Mouse (Mus musculus) inflammation-experienced regulatory T-cells, adult 6 months (primary cell): ENCODE results near the gene Faf1. TPM values are rescaled to one million over a fixed set of nuclear protein-coding genes. Genes with fewer than 3 reads are reported as not detected.

Experiments
- ATAC-seq: one replicate; pipeline ENCODE4 v1.8.0; 2017
- polyA plus RNA-seq, 3 experiments: library from polyadenylated mRNA; unstranded; fragments of 100-300 nt; shearing (Covaris generic); gene quantifications; one replicate each; pipeline ENCODE4 v1.2.1; 2017

Faf1 gene
- polyA plus RNA-seq, 3 experiments from 2014 or later: 3.1 to 5.0 (median 4.8) TPM

- ATAC-seq: no peak
These were observed 260.2 kb downstream of the Faf1 start for GRCm38 (mm10) chr4:109936557-109936956.

GRCm38 (mm10) chr4:109939291-109939690, 262.9 kb downstream of the Faf1 start:
- ATAC-seq: no peak

DNA sequence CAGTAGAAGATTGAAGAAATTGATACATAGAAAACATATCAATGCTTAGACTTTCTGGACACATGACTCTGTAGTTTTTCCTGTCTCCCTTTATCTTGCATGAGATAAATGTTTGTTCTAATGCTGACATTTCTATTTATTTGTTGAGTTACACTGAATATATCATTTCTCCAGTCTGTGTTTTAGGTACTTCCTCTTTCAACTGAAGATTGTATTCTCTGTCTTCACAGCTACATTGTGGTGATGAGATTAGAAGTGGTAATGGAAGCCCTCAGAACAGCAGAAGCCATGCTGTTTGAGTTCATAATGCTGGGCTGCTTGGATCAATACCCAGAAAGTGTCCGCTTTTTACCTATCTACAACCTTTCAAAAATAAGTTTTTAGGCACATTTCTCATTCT, 269.2 kb downstream of the Faf1 start:
- ATAC-seq: no peak

DNA sequence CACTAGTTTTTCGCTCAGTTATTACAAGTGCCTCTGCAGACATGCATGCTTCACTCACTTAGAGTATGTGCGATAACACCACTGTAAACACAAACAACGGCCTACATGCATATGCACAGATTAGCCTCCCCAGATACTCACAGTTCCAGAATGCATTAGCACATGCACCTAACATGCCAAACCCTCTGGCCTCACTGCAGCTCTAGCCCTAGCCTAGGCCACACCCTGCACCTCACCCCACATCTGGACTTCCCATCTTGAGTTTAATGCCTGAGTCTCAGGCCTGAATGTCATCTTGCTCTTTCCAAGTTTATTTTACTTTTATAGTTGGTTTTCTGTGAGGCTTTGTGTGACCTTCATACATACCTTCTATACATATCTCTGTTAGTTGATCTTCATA, 272.9 kb downstream of the Faf1 start:
- no peak for ATAC-seq

GRCm38 (mm10) chr4:109953509-109953908, 277.1 kb downstream of the Faf1 start:
- ATAC-seq: no peak

DNA sequence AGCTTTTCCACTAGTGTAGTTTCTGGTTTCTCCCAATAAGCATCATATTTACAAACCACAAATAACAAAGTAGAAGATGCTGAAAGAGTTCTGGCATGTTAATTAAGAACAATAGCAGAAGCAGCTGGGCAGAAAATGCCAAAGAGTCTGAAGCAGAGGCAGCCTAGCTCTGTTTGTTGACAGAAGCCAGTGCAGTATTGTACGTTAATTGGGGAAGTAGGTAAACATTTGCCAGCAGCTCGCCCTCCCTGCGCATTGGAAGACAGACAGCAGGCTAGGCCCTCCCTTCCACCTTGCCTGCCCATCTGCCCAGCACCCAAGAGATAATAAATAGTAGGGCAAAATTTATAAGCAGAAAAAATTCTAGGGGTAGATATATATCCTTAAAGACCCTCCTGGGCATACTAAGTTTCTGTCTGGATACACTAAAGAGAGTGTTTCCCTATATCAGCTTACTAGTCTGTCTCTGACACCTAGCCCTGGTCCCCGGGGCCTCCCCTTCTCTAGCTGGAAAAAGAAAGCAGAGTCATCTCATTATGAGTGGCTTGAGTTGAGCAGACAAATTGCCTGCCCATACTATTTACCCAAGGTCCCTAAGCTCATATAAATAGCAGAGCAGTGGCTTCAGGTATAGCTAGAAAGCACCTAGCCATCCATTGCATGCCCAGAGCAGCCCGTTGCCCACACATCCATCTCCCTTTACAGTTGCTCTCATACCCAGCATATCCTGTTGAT, 284.0 kb downstream of the Faf1 start:
- no peak for ATAC-seq

- ATAC-seq: no peak
These were observed 287.3 kb downstream of the Faf1 start for GRCm38 (mm10) chr4:109963570-109964279.

DNA sequence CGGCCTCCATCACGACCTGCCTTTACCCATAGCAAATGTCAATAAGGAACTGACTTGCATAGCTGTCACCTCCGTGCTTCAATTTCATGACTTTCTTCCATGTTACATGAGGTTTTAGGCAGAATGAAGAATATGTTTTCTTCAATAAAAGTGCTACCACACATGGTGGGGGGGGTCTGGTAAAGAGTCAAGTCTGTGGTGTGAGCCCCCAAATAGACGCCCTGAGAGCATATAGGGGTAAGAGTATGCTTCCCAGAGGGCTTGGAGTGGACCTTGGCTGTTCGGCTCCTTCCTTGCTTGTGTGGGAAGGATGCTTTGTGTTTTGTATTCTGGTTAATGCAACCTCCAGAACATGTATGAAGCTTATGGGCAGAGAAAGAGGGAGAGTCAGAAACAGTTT, 293.2 kb downstream of the Faf1 start:
- no peak for ATAC-seq

DNA sequence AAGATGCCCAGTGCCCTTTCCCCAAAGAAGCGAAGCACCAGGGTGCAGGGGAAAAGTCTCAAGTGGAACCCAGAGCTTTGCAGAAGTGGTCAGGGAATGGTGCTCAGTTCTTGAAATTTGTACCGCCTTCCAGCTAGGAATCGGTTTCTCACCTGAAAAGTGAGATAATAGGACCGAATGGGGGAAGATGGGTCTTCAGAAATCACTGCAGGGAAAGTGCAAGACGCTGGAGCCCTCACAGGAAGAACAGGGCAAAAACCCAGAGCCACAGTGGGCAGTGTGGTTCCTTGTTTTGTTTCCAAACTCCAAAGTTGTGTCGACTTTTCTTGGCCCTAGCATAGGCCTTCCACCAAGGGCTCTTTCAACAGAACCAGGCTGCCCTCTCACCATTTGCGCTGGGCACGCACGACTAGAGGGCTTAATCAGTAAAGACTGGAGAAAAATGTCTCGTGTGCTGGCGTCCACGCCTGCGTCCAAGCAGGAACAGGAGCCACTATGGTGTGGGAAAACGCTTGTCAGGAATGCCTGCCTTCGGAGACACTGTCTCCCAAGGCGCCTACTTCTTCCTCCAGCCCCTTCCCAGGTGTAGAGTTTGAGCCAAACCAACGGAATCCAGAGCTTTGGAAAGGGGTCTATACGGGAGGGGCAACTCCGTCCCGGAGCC, 297.7 kb downstream of the Faf1 start:
- no peak for ATAC-seq

- ATAC-seq: no peak
These were observed 298.4 kb downstream of the Faf1 start for GRCm38 (mm10) chr4:109974655-109975380.

- no peak for ATAC-seq
These were observed 299.2 kb downstream of the Faf1 start for GRCm38 (mm10) chr4:109975381-109976240.

DNA sequence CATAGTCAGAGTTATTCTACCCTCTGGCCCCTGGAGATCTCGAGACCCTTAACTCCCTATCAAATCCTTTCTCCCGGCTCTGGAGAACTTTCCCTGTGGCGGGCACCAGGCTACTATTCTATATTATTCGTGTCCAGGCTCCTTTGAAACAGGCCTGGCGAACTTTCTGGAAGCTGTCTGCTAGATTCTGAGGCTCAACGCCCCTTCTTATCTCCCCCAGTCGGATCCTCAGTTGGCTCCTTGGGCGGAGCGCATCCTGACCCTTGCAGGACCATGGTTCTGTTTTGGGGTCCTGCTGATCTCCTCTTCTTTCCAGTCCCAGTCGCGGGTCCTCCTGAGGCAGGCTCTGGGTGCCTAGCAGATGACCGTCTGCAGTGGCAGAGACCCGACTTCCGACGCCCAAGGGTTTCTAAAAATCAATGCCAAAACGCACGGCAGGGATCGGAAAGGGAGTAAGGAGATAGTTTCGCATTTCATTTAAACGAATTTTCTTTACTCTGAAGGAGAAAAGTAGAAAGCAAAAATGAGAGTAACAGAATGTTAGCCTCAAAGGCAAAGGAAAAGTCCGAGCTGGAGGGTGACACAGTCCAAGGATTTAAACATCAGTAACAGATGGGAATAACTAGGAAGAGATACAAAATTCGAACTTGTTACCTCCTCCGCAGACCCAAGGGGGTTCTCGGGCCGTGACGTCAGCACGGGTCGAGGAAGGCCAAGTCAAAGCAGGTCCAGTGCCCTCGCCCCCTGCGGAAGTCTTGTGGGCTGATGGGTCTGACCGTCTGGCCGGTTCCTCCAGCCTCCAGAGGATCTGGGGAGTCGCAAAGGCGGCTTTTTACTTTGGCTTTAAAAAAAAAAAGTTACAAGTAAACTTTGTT, 300.1 kb downstream of the Faf1 start:
- no peak for ATAC-seq

GRCm38 (mm10) chr4:109977148-109978067, 301.0 kb downstream of the Faf1 start, which contains the start of gene Dmrta2:
Dmrta2 (plus strand) TSS chr4:109978053.
- ATAC-seq: no peak

GRCm38 (mm10) chr4:109978068-109978857, 301.9 kb downstream of the Faf1 start:
- no peak for ATAC-seq

GRCm38 (mm10) chr4:109978858-109979340, 302.5 kb downstream of the Faf1 start:
- no peak for ATAC-seq

GRCm38 (mm10) chr4:109979461-109980320, 303.3 kb downstream of the Faf1 start:
- ATAC-seq: no peak

GRCm38 (mm10) chr4:109980321-109981082, 304.1 kb downstream of the Faf1 start:
- no peak for ATAC-seq
